12 mouse cellular contexts compared by ENCODE assay signal in genomic region chr12:57476876-57477275, GRCm38 (mm10).
"Had no signal": no experiment of that assay in that cellular context is flagged by ENCODE, and none has a peak within 500 bp of the region (broad histone marks: within the 10 kb centered on the region; RNA-seq: fewer than 3 reads in every experiment).

No protein-coding gene starts in this region.

- DNase-seq: gastrocnemius, postnatal 14 days; gastrocnemius, postnatal 36 days; heart, adult 11 months; heart, adult 2 months; heart, postnatal 14 days; heart, postnatal 36 days; kidney, adult 11 months; kidney, adult 2 months; kidney, postnatal 10 days; kidney, postnatal 25 days; kidney, postnatal 4 days; liver had no signal
